Mouse (Mus musculus): ENCODE measurements around the gene Lfng. TPM values are rescaled to one million over a fixed set of nuclear protein-coding genes. Genes with fewer than 3 reads are reported as not detected.

Lfng gene
- polyA plus RNA-seq, 1 experiment = 4.1 TPM

DNA sequence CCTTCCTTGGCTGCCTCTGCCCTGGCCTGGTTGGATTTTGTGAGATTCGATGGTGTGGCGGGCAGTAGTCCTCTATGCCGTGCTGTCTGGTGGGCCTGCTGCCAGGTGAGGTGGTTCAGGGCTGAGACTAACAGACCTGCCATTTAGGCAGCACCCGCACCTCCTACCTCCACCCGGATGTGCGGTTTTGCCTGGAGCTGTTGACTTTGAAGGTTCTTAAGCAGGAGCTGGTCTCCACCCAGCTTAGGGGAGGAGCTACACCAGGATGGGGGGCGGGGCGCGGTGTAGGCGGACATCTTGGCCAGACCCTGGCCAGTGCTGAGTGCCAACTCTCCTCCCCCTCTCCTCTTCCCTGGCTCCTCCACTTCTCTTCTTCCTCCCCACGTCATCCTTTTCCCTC lies 39.8 kb upstream of the Lfng start:
- Histone ChIP-seq H3K27ac (ENCODE audit: insufficient read depth, low read length) (peak overlapping the region; percentile 21), H3K9ac (ENCODE audit: low read depth, poor library complexity, severe bottlenecking) (no peak overlapping the region), H3K36me3 (ENCODE audit: control insufficient read depth, insufficient read depth, low read length, poor library complexity, severe bottlenecking) (no peaks in the 10 kb centered on the region), H3K9me3 (replicated peaks; ENCODE audit: control insufficient read depth, insufficient read depth, low read length, poor library complexity, severe bottlenecking) (no peaks in the 10 kb centered on the region), H3K27me3 (ENCODE audit: control insufficient read depth, insufficient read depth, low read length, poor library complexity, severe bottlenecking) (no peaks in the 10 kb centered on the region), H3K4me3 (ENCODE audit: low read depth, low read length) (peak overlapping the region; percentile 47), H3K4me1 (ENCODE audit: control insufficient read depth, insufficient read depth, low read length) (peaks cover 13% of the 10 kb centered on the region)
- TF ChIP-seq POLR2A (IDR thresholded peaks at IDR 0.05; ENCODE audit: insufficient read depth, low read length) (peak; percentile 97), CTCF (IDR thresholded peaks at IDR 0.05; ENCODE audit: low read depth, low read length) (no peak), EP300 (IDR thresholded peaks at IDR 0.05; ENCODE audit: insufficient read depth, low read depth, low read length) (peak; percentile 87)

DNA sequence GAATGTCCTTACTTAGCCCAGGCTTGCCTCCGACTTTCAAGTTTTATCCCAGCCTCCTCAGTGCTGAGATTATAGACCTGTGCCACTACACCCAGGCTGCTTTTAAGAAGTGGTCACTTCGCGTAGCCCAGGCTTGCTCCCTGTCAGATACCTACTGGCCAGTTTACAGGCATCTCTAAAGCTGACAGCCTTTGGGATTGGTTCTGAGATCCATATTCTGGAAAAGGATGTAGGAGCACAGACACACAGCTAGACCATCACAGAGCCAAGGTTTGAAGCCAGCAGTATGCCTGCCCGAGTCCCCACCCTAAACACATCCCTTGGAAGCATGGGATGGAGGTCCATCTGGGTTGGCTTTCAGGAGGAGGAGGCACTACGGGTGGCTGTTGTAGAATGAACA lies 39.4 kb upstream of the Lfng start:
- no peaks in the 10 kb centered on the region for H3K27me3 ChIP-seq (ENCODE audit: control insufficient read depth, insufficient read depth, low read length, poor library complexity, severe bottlenecking)
- H3K36me3 ChIP-seq (ENCODE audit: control insufficient read depth, insufficient read depth, low read length, poor library complexity, severe bottlenecking) = no peaks in the 10 kb centered on the region
- H3K9me3 ChIP-seq (replicated peaks; ENCODE audit: control insufficient read depth, insufficient read depth, low read length, poor library complexity, severe bottlenecking) = no peaks in the 10 kb centered on the region
- no peak overlapping the region for H3K9ac ChIP-seq (ENCODE audit: low read depth, poor library complexity, severe bottlenecking)
- no peak for TF ChIP-seq EP300 (IDR thresholded peaks at IDR 0.05; ENCODE audit: insufficient read depth, low read depth, low read length)
- no peak for TF ChIP-seq POLR2A (IDR thresholded peaks at IDR 0.05; ENCODE audit: insufficient read depth, low read length)
- TF ChIP-seq CTCF (IDR thresholded peaks at IDR 0.05; ENCODE audit: low read depth, low read length) = no peak
- peaks cover 13% of the 10 kb centered on the region for H3K4me1 ChIP-seq (ENCODE audit: control insufficient read depth, insufficient read depth, low read length)
- peak overlapping the region; percentile 20 for H3K27ac ChIP-seq (ENCODE audit: insufficient read depth, low read length)
- no peak overlapping the region for H3K4me3 ChIP-seq (ENCODE audit: low read depth, low read length)

DNA sequence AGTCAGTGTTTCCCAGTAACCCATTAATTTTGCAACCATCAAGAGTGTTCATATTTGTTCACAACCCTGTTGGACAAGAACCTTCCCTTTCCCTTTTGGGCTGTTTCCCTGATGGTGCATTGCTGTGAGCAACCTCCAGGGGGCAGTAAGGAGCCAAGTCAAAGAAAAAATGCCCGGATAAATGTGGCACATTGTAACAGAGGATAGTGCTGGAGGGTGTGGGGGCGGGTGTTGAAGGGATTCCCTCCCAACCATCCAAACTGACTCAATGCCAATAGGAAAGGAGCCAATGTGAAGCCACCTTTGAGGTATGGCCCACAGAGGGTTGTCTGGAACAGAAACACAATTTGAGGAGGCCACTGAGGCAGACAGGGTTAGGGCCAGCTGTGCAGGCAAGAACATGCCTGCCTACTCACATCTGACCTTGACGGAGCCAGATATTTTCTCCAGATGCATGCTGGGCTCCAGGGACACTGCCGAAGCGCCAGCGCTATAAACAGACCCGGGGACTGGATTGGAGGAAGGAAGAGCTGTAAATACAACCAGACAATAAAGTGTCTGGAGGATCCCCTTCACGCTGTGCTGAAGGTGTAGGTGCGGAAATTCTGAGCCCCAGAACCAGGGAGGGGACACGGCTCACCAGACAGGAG lies 38.7 kb upstream of the Lfng start:
- Histone ChIP-seq H3K27ac (ENCODE audit: insufficient read depth, low read length) (peak overlapping the region; percentile 3), H3K27me3 (ENCODE audit: control insufficient read depth, insufficient read depth, low read length, poor library complexity, severe bottlenecking) (no peaks in the 10 kb centered on the region), H3K36me3 (ENCODE audit: control insufficient read depth, insufficient read depth, low read length, poor library complexity, severe bottlenecking) (no peaks in the 10 kb centered on the region), H3K9me3 (replicated peaks; ENCODE audit: control insufficient read depth, insufficient read depth, low read length, poor library complexity, severe bottlenecking) (no peaks in the 10 kb centered on the region), H3K4me1 (ENCODE audit: control insufficient read depth, insufficient read depth, low read length) (peaks cover 13% of the 10 kb centered on the region), H3K4me3 (ENCODE audit: low read depth, low read length) (no peak overlapping the region), H3K9ac (ENCODE audit: low read depth, poor library complexity, severe bottlenecking) (no peak overlapping the region)
- TF ChIP-seq POLR2A (IDR thresholded peaks at IDR 0.05; ENCODE audit: insufficient read depth, low read length) = no peak
- TF ChIP-seq CTCF (IDR thresholded peaks at IDR 0.05; ENCODE audit: low read depth, low read length) = peak; percentile 72
- no peak for TF ChIP-seq EP300 (IDR thresholded peaks at IDR 0.05; ENCODE audit: insufficient read depth, low read depth, low read length)

DNA sequence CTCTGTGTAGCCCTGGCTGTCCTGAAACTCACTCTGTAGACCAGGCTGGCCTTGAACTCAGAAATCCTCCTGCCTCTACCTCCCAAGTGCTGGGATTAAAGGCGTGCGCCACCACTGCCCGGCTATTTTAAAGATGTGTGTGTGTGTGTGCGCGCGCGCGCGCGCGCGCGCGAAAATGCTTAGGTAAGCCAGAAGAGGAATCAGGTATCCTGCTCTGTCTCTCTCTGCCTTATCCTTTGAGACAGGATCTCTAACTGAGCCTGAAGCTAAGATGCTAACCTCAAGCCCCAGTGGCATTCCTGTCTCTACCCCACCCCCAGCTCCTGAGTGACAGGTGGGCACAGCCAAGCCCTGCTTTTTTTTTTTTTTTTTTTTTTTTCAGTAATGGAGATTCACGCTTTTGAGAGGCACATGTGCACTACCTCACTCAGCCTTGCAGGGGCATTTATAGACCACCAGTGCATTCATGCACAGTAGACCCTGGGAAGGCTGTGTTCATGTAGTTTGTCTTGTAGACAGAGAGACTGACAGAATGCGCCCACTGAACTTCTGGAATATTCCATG lies 38.0 kb upstream of the Lfng start:
- no peaks in the 10 kb centered on the region for H3K9me3 ChIP-seq (replicated peaks; ENCODE audit: control insufficient read depth, insufficient read depth, low read length, poor library complexity, severe bottlenecking)
- TF ChIP-seq POLR2A (IDR thresholded peaks at IDR 0.05; ENCODE audit: insufficient read depth, low read length) (no peak), CTCF (IDR thresholded peaks at IDR 0.05; ENCODE audit: low read depth, low read length) (no peak)
- H3K4me1 ChIP-seq (ENCODE audit: control insufficient read depth, insufficient read depth, low read length) = peaks cover 13% of the 10 kb centered on the region
- no peaks in the 10 kb centered on the region for H3K27me3 ChIP-seq (ENCODE audit: control insufficient read depth, insufficient read depth, low read length, poor library complexity, severe bottlenecking)
- no peaks in the 10 kb centered on the region for H3K36me3 ChIP-seq (ENCODE audit: control insufficient read depth, insufficient read depth, low read length, poor library complexity, severe bottlenecking)
- H3K9ac ChIP-seq (ENCODE audit: low read depth, poor library complexity, severe bottlenecking) = no peak overlapping the region
- no peak overlapping the region for H3K4me3 ChIP-seq (ENCODE audit: low read depth, low read length)
- no peak overlapping the region for H3K27ac ChIP-seq (ENCODE audit: insufficient read depth, low read length)

- TF ChIP-seq EP300 (IDR thresholded peaks at IDR 0.05; ENCODE audit: insufficient read depth, low read depth, low read length) = no peak
- TF ChIP-seq CTCF (IDR thresholded peaks at IDR 0.05; ENCODE audit: low read depth, low read length) = peak; percentile 48
These were observed 36.8 kb upstream of the Lfng start for GRCm38 (mm10) chr5:140570223-140570870.

GRCm38 (mm10) chr5:140571201-140571600 lies 35.9 kb upstream of the Lfng start:
- TF ChIP-seq CTCF (IDR thresholded peaks at IDR 0.05; ENCODE audit: low read depth, low read length) = no peak
- TF ChIP-seq EP300 (IDR thresholded peaks at IDR 0.05; ENCODE audit: insufficient read depth, low read depth, low read length) = no peak
- TF ChIP-seq POLR2A (IDR thresholded peaks at IDR 0.05; ENCODE audit: insufficient read depth, low read length) = no peak
- no peak overlapping the region for H3K9ac ChIP-seq (ENCODE audit: low read depth, poor library complexity, severe bottlenecking)
- no peaks in the 10 kb centered on the region for H3K27me3 ChIP-seq (ENCODE audit: control insufficient read depth, insufficient read depth, low read length, poor library complexity, severe bottlenecking)
- H3K4me3 ChIP-seq (ENCODE audit: low read depth, low read length) = no peak overlapping the region
- peaks cover 13% of the 10 kb centered on the region for H3K4me1 ChIP-seq (ENCODE audit: control insufficient read depth, insufficient read depth, low read length)
- no peaks in the 10 kb centered on the region for H3K9me3 ChIP-seq (replicated peaks; ENCODE audit: control insufficient read depth, insufficient read depth, low read length, poor library complexity, severe bottlenecking)
- H3K27ac ChIP-seq (ENCODE audit: insufficient read depth, low read length) = no peak overlapping the region
- H3K36me3 ChIP-seq (ENCODE audit: control insufficient read depth, insufficient read depth, low read length, poor library complexity, severe bottlenecking) = no peaks in the 10 kb centered on the region

More at GRCm38 (mm10) chr5:140570223-140570870, 36.8 kb upstream of the Lfng start:
- Histone ChIP-seq H3K36me3 (ENCODE audit: control insufficient read depth, insufficient read depth, low read length, poor library complexity, severe bottlenecking) (no peaks in the 10 kb centered on the region), H3K9me3 (replicated peaks; ENCODE audit: control insufficient read depth, insufficient read depth, low read length, poor library complexity, severe bottlenecking) (no peaks in the 10 kb centered on the region), H3K9ac (ENCODE audit: low read depth, poor library complexity, severe bottlenecking) (no peak overlapping the region), H3K4me1 (ENCODE audit: control insufficient read depth, insufficient read depth, low read length) (peaks cover 13% of the 10 kb centered on the region), H3K27ac (ENCODE audit: insufficient read depth, low read length) (no peak overlapping the region), H3K4me3 (ENCODE audit: low read depth, low read length) (no peak overlapping the region), H3K27me3 (ENCODE audit: control insufficient read depth, insufficient read depth, low read length, poor library complexity, severe bottlenecking) (no peaks in the 10 kb centered on the region)

Measured in ES-Bruce4 (cell line).